Mouse (Mus musculus) forebrain, embryonic 13.5 days (tissue): ENCODE data around the gene Nav2. TPM values are rescaled to one million over a fixed set of nuclear protein-coding genes. Genes with fewer than 3 reads are reported as not detected.

Experiments
- ATAC-seq: fragments of 200-750 bp; cut with Nextera tagmentation; 2 replicates; pipeline ENCODE4 v1.8.0; 2017
- H3K27ac ChIP-seq: fragments of 300-500 bp; sonication (generic); 2 replicates; pipeline ENCODE4 v1.5.1; 2015; ENCODE audit warnings: inconsistent platforms, mild to moderate bottlenecking, moderate library complexity
- H3K27me3 ChIP-seq: fragments of 300-500 bp; sonication (generic); 2 replicates; pipeline ENCODE4 v1.6.1; 2015; ENCODE audit warnings: mild to moderate bottlenecking, inconsistent platforms
- H3K36me3 ChIP-seq: fragments of 300-500 bp; sonication (generic); 2 replicates; pipeline ENCODE4 v1.6.1; 2015; ENCODE audit warnings: mild to moderate bottlenecking, inconsistent platforms; ENCODE audit not compliant: poor library complexity, severe bottlenecking
- H3K4me1 ChIP-seq: fragments of 300-500 bp; sonication (generic); 2 replicates; pipeline ENCODE4 v1.6.1; 2015; ENCODE audit warnings: inconsistent platforms
- H3K4me2 ChIP-seq: fragments of 300-500 bp; sonication (generic); 2 replicates; pipeline ENCODE4 v1.6.1; 2015; ENCODE audit warnings: inconsistent platforms, mild to moderate bottlenecking, moderate library complexity
- H3K4me3 ChIP-seq: fragments of 300-500 bp; sonication (generic); 2 replicates; pipeline ENCODE4 v1.5.1; 2015; ENCODE audit warnings: mild to moderate bottlenecking, inconsistent platforms
- H3K9ac ChIP-seq: fragments of 300-500 bp; sonication (generic); 2 replicates; pipeline ENCODE4 v1.6.1; 2015; ENCODE audit warnings: mild to moderate bottlenecking, inconsistent platforms
- H3K9me3 ChIP-seq: fragments of 300-500 bp; sonication (generic); replicated peaks from 2 replicates; pipeline ENCODE4 v1.6.1; 2016; ENCODE audit warnings: inconsistent platforms
- WGBS: fragments of 180-500 bp; shearing (Covaris S2); methylation state at CpG from one replicate; pipeline ENCODE4 v1.1.7; 2015; 5-methylcytosine and 5-hydroxymethylcytosine counted together
- polyA plus RNA-seq: library from polyadenylated mRNA; unstranded; fragments of >200 nt; fragmentation: Nextera tagmentation; extraction: Ambion mirVana; gene quantifications from 2 replicates; pipeline ENCODE4 v1.2.1, GENCODE M21; 2015

Nav2 gene
- polyA plus RNA-seq, 1 experiment from 2014 or later, result 11.2 TPM

DNA sequence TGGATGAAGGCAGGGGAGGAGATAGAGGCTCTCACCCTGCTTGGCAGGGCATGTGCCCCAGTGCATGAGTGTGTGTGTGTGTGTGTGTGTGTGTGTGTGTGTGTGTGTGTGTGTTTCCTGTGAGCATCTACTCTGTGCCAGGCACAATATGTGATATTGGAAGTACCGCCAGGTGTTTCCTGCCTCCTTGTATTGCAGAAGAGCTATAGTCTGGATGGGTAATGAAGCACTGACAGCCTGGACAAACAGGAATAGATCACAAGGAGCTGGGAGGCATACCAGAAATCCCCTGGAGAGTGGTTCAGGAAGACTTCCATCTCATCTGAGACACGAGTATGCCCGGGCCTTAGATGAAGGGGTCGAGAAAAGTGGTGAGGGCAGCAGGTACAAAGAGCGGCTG is 109.3 kb downstream of the Nav2 start:
- Histone ChIP-seq H3K36me3 (no peaks in the 10 kb centered on the region), H3K9ac (no peak overlapping the region), H3K4me3 (no peak overlapping the region), H3K27ac (no peak overlapping the region), H3K27me3 (peaks cover 3% of the 10 kb centered on the region; the same call in 1 of the 2 replicates), H3K4me2 (no peak overlapping the region), H3K4me1 (peaks cover 13% of the 10 kb centered on the region; the same call in 1 of the 2 replicates), H3K9me3 (no peaks in the 10 kb centered on the region)
- WGBS, result 85% methylated on average over 5 of the region's 5 CpGs
- ATAC-seq, result no peak

DNA sequence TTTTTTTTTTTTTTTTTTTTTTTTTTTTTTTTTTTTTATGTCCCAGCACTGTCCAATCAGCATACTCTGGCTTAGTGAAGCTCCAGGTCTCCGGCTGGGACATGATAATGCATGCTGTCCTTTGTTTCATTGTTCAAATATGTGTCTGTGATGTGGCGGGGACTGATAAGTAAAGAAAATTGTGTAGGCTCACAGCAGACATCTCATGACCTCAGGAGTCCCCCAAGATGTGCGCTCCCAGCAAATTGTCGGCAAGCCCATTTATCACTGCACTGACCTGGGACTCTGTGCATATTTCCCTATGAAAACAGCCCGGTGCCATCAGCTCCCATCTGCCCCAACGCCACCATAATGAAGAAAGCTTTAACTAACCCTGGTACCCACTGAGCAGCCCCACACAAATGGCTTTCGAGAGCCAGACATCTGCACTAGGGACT is 110.0 kb downstream of the Nav2 start:
- ATAC-seq, result peak; percentile 41; the same call in 1 of the 2 replicates
- Histone ChIP-seq H3K9ac (no peak overlapping the region), H3K36me3 (no peaks in the 10 kb centered on the region), H3K27ac (no peak overlapping the region), H3K9me3 (no peaks in the 10 kb centered on the region), H3K4me2 (no peak overlapping the region), H3K4me3 (no peak overlapping the region), H3K27me3 (peaks cover 3% of the 10 kb centered on the region; the same call in 1 of the 2 replicates), H3K4me1 (peaks cover 13% of the 10 kb centered on the region; the same call in 1 of the 2 replicates)
- WGBS, result 68% methylated on average over 7 of the region's 7 CpGs

DNA sequence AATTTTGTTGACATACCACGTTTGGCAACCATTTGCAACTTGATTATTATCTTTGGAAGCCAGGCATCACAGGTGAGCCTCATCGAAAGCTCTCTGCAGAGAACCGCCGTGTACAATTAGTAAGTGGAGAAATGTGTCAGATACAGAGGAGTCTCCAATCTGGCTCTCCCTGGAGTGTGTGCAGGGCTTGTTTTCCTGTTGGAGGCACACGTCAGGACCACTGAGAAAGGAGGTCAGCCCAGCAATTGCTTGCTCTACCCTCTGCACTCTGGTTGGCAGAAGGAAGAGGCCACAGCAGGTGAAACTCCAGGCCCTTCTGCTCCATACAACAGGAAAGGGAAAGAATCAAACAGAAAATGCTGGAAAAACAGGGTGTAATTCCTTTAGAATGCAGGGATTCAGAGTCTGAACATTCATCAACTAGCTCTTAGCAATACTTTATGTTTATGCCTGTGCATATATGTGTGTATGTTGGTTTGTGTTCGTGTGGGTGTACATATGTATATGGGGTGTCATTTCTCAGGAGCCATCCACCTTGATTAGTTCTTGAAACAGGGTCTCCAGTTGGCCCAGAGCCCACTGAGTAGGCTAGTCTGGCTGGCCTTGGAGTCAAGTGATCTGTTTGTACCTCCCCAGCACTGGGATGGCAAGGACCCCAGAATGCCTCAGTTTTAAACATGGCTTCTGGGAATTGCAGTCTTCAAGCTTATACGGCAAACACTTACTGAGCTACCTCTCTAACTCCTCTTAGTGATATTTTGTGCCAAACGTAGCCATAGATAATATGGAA is 116.7 kb downstream of the Nav2 start:
- 85% methylated on average over 8 of the region's 8 CpGs for WGBS
- H3K9ac ChIP-seq, result no peak overlapping the region

DNA sequence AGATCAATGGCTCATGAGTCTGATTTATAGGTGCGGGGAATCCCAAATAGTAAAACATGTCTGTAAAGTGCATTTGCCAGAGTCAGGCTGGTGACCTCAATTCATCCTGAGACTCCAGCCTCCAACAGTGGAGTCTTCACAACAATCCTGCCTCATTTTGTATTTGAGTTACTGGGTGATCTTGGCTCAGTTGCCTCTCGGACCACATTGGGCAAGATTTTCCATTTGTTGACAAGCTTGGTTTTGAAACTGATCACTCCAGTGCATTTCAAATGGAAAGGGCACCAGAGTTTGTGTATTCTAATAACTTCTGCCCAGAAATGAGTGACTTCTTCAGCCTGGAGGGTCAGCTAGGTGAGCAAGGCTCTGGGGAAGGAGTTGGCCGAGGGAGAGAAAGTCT is 117.5 kb downstream of the Nav2 start:
- WGBS, result 85% methylated on average over 3 of the region's 3 CpGs

More for the DNA sequence above, 116.7 kb downstream of the Nav2 start:
- no peak overlapping the region for H3K4me2 ChIP-seq
- no peak overlapping the region for H3K27ac ChIP-seq
- H3K27me3 ChIP-seq, result peaks cover 13% of the 10 kb centered on the region
- no peaks in the 10 kb centered on the region; the same call in 1 of the 2 replicates for H3K4me1 ChIP-seq
- H3K9me3 ChIP-seq, result no peaks in the 10 kb centered on the region
- ATAC-seq, result no peak
- no peak overlapping the region for H3K4me3 ChIP-seq
- no peaks in the 10 kb centered on the region for H3K36me3 ChIP-seq

DNA sequence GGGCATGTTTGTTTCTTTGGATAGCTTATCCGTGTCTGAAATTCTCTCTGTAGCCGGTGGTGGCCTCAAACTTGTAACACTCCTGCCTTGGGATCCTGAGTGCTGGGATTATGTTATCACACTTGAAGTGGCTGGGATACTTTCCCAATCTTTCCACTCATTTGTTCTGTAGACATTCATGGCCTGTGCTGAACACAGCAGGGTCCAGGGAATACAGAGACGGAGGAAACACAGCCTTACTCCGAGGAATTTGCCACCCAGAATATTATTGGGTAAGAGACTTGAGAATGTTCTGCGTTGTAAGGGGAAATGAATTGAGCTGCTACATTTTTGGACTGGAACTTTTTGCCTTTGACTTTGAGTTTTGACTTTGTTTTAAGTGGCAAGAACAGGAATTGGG is 118.0 kb downstream of the Nav2 start:
- WGBS, result 54% methylated on average over 5 of the region's 5 CpGs
- Histone ChIP-seq H3K27ac (no peak overlapping the region), H3K36me3 (no peaks in the 10 kb centered on the region), H3K4me3 (no peak overlapping the region), H3K27me3 (peaks cover 13% of the 10 kb centered on the region), H3K4me1 (no peaks in the 10 kb centered on the region; the same call in 1 of the 2 replicates), H3K9me3 (no peaks in the 10 kb centered on the region), H3K9ac (no peak overlapping the region), H3K4me2 (no peak overlapping the region)
- no peak for ATAC-seq

More for the DNA sequence above, 117.5 kb downstream of the Nav2 start:
- no peaks in the 10 kb centered on the region for H3K36me3 ChIP-seq
- no peak for ATAC-seq
- H3K27ac ChIP-seq, result no peak overlapping the region
- H3K9ac ChIP-seq, result no peak overlapping the region
- H3K4me2 ChIP-seq, result no peak overlapping the region
- no peak overlapping the region for H3K4me3 ChIP-seq
- no peaks in the 10 kb centered on the region for H3K9me3 ChIP-seq
- peaks cover 13% of the 10 kb centered on the region for H3K27me3 ChIP-seq
- no peaks in the 10 kb centered on the region; the same call in 1 of the 2 replicates for H3K4me1 ChIP-seq

DNA sequence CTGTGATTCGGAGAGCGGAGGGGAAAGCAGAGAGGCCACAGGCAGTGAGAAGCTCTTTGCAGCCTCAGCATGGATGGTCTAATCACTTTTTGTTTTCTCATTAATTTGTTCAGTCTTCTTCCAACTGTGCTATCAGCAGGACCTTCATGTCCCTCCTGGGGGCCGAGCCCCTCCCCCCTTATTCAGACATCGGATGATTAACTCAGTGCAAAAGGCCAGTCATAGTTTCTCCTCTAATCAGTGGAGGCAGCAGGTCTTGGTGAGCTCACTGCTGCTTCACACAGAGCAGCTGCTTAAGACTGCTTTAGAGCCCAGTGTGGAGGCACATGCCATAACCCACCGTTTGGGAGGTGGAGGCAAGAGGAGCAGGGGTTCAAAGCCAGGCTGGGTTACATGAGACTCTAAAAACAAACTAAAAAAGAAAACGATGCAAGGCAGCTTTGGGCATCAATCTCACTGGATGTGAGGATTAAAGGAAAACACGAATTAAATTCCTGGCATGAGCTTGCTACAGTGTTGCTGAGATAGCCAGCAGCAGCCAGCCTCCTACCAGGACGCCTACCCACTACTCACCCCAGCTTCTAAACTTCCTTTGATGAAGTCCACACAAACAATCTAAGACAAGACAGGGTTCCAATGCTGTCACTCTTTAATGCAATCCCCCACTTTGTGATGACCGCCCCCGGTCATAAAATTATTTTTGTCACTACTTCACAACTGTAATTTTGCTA is 120.9 kb downstream of the Nav2 start:
- H3K9me3 ChIP-seq, result no peaks in the 10 kb centered on the region
- H3K27me3 ChIP-seq, result peaks cover 11% of the 10 kb centered on the region
- H3K4me2 ChIP-seq, result no peak overlapping the region
- WGBS, result 27% methylated on average over 10 of the region's 10 CpGs
- H3K4me3 ChIP-seq, result no peak overlapping the region
- no peak overlapping the region for H3K27ac ChIP-seq
- H3K9ac ChIP-seq, result no peak overlapping the region
- H3K36me3 ChIP-seq, result no peaks in the 10 kb centered on the region
- no peaks in the 10 kb centered on the region; the same call in 1 of the 2 replicates for H3K4me1 ChIP-seq
- ATAC-seq, result no peak

DNA sequence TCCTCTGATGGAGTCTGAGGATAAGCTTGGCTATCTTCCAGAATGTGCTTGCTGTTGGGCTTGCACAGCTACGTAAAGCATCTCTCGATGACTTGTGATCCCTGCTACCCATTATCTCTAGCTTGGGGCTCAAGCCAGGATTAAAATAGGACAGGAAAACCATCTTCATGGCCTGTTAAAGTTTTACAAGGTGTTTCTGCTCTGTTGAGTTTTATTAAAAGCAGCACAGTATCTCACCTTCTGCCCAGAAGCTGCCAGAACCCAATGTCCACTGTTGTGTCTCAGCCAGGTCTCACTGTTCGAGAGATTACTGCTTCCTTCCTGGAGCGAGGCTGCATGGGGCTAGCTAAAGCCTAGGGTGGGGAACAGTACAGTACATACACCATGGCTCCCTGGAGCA is 123.7 kb downstream of the Nav2 start:
- no peaks in the 10 kb centered on the region; the same call in 1 of the 2 replicates for H3K4me1 ChIP-seq
- no peak overlapping the region for H3K4me3 ChIP-seq
- H3K27me3 ChIP-seq, result peaks cover 8% of the 10 kb centered on the region
- no peak for ATAC-seq
- H3K27ac ChIP-seq, result no peak overlapping the region
- no peaks in the 10 kb centered on the region for H3K9me3 ChIP-seq
- WGBS, result 88% methylated on average over 4 of the region's 4 CpGs
- no peak overlapping the region for H3K9ac ChIP-seq
- no peak overlapping the region for H3K4me2 ChIP-seq
- H3K36me3 ChIP-seq, result no peaks in the 10 kb centered on the region

DNA sequence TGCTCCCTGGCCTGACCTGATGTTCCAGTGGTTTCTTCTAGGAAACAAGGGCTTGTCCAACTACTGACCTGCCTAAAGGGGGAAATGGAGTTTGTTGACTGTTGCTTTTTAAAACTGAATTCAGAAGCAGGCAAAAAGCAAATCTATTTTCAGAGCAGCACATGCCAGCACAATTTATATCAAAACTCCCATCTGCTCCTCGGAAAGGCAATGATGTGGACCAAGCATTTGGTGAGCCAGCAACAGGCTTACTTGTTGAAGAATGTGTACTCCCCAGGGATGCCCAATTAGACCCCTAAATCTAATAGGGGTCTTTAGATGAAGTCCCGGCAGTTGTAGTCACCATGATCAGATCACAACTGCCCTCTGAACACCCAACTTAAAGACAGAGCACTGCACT is 125.7 kb downstream of the Nav2 start:
- Histone ChIP-seq H3K4me2 (no peak overlapping the region), H3K36me3 (no peaks in the 10 kb centered on the region), H3K27me3 (no peaks in the 10 kb centered on the region), H3K9ac (no peak overlapping the region), H3K9me3 (no peaks in the 10 kb centered on the region), H3K4me1 (peaks cover 5% of the 10 kb centered on the region; the same call in 1 of the 2 replicates), H3K4me3 (no peak overlapping the region), H3K27ac (no peak overlapping the region)
- WGBS, result 82% methylated on average over 2 of the region's 2 CpGs
- ATAC-seq, result no peak

DNA sequence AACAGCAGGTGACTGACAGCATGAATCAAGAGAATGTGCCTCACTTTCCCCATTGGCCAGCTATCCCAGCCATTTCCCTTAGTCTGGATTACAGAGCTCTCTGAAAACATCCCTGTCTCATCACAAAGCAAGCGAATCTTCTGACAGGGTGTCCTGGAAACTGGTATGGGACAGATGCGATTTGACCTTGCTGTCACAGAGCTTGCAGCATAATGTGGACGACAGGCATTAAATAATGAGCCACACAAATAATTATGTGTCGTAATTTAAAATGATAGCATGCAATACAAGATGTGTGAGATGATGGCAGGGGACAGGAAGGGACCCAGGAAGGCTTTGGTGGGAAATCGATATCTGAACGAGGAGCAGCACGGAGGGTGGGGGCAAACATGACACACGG is 131.6 kb downstream of the Nav2 start:
- Histone ChIP-seq H3K36me3 (no peaks in the 10 kb centered on the region), H3K27ac (no peak overlapping the region), H3K27me3 (no peaks in the 10 kb centered on the region), H3K9me3 (no peaks in the 10 kb centered on the region), H3K4me3 (no peak overlapping the region), H3K4me2 (no peak overlapping the region), H3K9ac (no peak overlapping the region), H3K4me1 (0 out of 2 replicates have a peak, but pooled peaks cover 9% of the 10 kb centered on the region)
- ATAC-seq, result no peak
- WGBS, result 81% methylated on average over 8 of the region's 8 CpGs

DNA sequence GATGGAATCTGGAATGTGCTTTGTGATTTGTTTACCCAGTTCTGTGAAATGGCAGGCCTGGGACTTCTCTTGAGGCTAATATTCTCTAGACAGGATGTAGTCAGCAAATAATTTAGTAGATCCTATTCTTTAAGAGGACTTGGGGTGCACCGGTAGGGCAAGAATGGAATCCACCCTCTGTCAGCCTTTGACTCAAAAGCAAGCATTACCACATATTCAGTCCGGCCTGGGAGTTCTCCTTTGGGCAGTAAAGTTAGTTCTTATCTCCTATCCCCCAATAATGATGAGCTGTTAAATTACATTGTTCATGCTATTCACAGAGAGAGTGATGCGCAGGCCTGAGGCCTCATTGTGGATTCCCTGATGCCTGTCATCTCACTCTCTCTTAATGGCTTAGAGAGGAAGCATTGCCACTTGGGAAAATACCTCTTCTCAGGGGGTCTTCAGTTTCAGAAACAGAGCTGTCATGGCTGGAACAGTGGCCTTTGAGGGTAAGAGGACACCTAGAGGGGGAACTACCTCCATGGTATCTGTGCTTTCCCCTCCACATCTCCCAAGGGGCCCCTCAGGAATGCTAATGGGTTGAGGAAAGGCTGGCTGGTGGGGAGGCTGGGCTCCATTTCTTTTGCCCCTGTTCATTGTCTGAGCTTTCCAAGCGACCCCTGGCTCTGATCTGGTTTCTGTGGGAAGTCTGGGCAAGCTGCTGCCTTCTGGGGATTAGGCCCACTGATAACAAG is 133.0 kb downstream of the Nav2 start:
- H3K27ac ChIP-seq, result no peak overlapping the region
- no peak for ATAC-seq
- WGBS, result 59% methylated on average over 4 of the region's 4 CpGs

DNA sequence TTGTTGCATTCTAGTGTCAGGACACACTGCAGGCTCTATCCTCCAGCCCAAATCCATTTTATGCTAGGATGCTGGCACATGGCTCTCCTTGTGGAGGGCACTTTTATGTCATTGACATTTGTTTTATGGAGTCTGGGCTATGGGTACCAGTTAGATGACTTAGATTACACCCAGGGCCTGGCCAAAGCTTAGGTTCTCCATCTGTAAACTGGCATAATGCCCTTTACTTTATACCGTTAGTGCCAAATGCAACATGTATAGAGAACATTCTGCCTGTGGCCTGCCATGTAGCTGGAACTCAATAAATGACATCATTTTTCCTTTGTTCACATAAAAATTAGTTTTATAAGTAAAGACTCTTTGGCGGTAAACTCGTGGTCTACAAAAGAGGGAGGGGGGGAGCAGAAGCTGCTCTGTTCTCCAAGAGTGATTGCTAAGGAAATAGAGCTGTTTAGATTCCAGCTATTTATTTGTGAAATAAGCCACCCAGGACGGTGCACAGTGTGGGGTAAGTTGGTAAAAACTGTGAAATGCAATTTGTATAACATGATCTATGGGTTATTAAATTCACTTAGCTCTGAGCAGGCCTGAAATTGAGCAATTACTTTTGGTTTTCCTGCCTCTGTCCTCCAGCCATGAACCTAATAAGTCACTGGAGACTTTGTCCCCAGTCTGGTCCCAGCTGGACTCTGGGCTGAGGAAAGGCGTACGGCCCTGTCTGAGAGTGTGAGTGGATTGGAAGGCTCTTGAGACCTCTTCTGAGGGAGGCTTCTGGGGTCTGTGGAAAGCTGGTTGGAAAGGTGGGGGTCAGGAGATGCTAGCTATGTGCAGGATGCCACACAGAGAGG is 137.2 kb downstream of the Nav2 start:
- H3K4me1 ChIP-seq, result 0 out of 2 replicates have a peak, but pooled peaks cover 12% of the 10 kb centered on the region
- no peaks in the 10 kb centered on the region for H3K9me3 ChIP-seq
- no peak for ATAC-seq
- H3K27ac ChIP-seq, result no peak overlapping the region
- no peak overlapping the region for H3K9ac ChIP-seq
- H3K4me2 ChIP-seq, result no peak overlapping the region
- peaks cover 12% of the 10 kb centered on the region; the same call in 1 of the 2 replicates for H3K27me3 ChIP-seq
- no peak overlapping the region for H3K4me3 ChIP-seq
- 73% methylated on average over 6 of the region's 6 CpGs for WGBS
- no peaks in the 10 kb centered on the region for H3K36me3 ChIP-seq

More for the DNA sequence above, 133.0 kb downstream of the Nav2 start:
- Histone ChIP-seq H3K9ac (no peak overlapping the region), H3K9me3 (no peaks in the 10 kb centered on the region), H3K27me3 (peaks cover 5% of the 10 kb centered on the region; the same call in 1 of the 2 replicates), H3K4me1 (0 out of 2 replicates have a peak, but pooled peaks cover 12% of the 10 kb centered on the region), H3K36me3 (no peaks in the 10 kb centered on the region), H3K4me2 (no peak overlapping the region), H3K4me3 (no peak overlapping the region)
